Mouse (Mus musculus): Measurements from ENCODE around the gene Plce1. TPM values are rescaled to one million over a fixed set of nuclear protein-coding genes. Genes with fewer than 3 reads are reported as not detected.

Gene Plce1
- polyA plus RNA-seq, 1 experiment from 2014 or later = 6.1 TPM

DNA sequence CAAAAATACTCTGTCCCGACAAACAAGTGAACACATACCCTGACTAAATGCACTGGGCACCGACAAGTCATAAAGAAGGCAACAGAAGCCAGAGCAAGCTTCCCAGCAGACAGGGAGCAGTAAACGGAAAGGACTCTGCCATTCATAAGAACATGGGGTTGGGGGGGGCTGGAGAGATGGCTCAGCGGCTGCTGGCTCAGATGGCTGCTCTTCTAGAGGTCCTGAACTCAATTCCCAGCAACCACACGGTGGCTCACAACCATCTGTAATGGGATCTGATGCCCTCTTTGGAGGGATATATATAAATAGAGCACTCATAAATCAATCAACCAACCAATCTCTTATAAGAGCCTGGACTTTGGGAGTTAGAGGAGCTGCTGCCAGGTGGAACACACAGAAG is 315.6 kb downstream of the Plce1 start:
- no peak overlapping the region for H3K9ac ChIP-seq (ENCODE audit: low read depth, low read length)
- no peaks in the 10 kb centered on the region for H3K27me3 ChIP-seq (ENCODE audit: control insufficient read depth, insufficient read depth, low read length)
- ATAC-seq (ENCODE audit: low FRiP score) (no peak), DNase-seq (ENCODE audit: low spot score) (no peak)
- no peak overlapping the region for H3K4me2 ChIP-seq (replicated peaks; ENCODE audit: low read depth, low read length)
- no peak overlapping the region for H3K4me3 ChIP-seq (ENCODE audit: low read depth, low read length)
- H3K36me3 ChIP-seq (ENCODE audit: control insufficient read depth, insufficient read depth, low read length) = 0 out of 2 replicates have a peak, but pooled peaks cover 6% of the 10 kb centered on the region
- WGBS = 90% methylated on average over 5 of the region's 5 CpGs
- no peaks in the 10 kb centered on the region for H3K9me3 ChIP-seq (ENCODE audit: control insufficient read depth, low read length)
- no peaks in the 10 kb centered on the region for H3K4me1 ChIP-seq (replicated peaks; ENCODE audit: control insufficient read depth, insufficient read depth, low read length)
- no peak overlapping the region for H3K27ac ChIP-seq (ENCODE audit: low read depth, low read length)

DNA sequence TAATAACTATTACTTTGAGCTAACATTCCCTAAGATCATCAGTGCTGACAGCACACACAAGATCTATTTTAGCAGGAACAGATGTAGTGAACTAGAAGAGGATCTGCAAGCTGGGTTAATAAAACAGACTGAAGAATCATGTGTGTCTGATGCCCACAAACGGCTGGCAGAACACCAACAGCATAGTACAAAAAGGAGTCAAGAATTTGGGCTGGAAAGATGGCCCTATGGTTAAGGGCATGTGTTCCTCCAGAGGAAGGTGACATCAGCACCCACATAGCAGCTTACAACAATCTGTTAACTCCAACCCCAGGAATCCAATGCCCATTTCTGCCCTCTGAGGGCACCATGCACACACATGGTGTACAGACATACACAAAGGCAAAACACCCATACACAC is 317.4 kb downstream of the Plce1 start:
- WGBS = 96% methylated on average over 1 of the region's 1 CpGs
- Histone ChIP-seq H3K4me1 (replicated peaks; ENCODE audit: control insufficient read depth, insufficient read depth, low read length) (no peaks in the 10 kb centered on the region), H3K27me3 (ENCODE audit: control insufficient read depth, insufficient read depth, low read length) (no peaks in the 10 kb centered on the region), H3K9me3 (ENCODE audit: control insufficient read depth, low read length) (no peaks in the 10 kb centered on the region), H3K4me2 (replicated peaks; ENCODE audit: low read depth, low read length) (no peak overlapping the region), H3K27ac (ENCODE audit: low read depth, low read length) (no peak overlapping the region), H3K4me3 (ENCODE audit: low read depth, low read length) (no peak overlapping the region), H3K9ac (ENCODE audit: low read depth, low read length) (no peak overlapping the region), H3K36me3 (ENCODE audit: control insufficient read depth, insufficient read depth, low read length) (0 out of 2 replicates have a peak, but pooled peaks cover 6% of the 10 kb centered on the region)
- ATAC-seq (ENCODE audit: low FRiP score) (no peak), DNase-seq (ENCODE audit: low spot score) (no peak)

DNA sequence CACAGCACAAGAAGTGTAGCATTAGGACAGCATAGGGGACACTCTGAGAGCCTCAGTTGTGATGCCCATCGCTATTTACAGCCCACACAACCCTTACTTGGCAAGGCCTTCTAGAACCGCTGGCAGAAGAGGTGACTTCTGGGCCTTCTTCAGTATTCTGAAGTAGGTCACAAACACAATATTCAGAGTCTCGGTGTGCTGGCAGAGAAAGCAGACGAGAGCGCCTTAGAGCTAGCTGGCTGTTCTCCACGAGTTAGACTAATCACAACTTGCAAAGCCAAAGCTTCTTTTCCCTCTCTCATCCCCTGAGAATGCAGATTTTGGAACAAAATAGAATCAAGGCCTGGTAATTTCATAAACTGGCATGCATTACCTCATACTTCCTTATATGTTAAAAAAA is 317.9 kb downstream of the Plce1 start:
- 96% methylated on average over 6 of the region's 6 CpGs for WGBS
- no peak overlapping the region for H3K4me2 ChIP-seq (replicated peaks; ENCODE audit: low read depth, low read length)
- no peaks in the 10 kb centered on the region for H3K4me1 ChIP-seq (replicated peaks; ENCODE audit: control insufficient read depth, insufficient read depth, low read length)
- no peaks in the 10 kb centered on the region for H3K27me3 ChIP-seq (ENCODE audit: control insufficient read depth, insufficient read depth, low read length)
- H3K9me3 ChIP-seq (ENCODE audit: control insufficient read depth, low read length) = no peaks in the 10 kb centered on the region
- 0 out of 2 replicates have a peak, but pooled peaks cover 6% of the 10 kb centered on the region for H3K36me3 ChIP-seq (ENCODE audit: control insufficient read depth, insufficient read depth, low read length)
- ATAC-seq (ENCODE audit: low FRiP score) (no peak), DNase-seq (ENCODE audit: low spot score) (no peak)
- H3K9ac ChIP-seq (ENCODE audit: low read depth, low read length) = no peak overlapping the region
- H3K27ac ChIP-seq (ENCODE audit: low read depth, low read length) = no peak overlapping the region
- H3K4me3 ChIP-seq (ENCODE audit: low read depth, low read length) = no peak overlapping the region

DNA sequence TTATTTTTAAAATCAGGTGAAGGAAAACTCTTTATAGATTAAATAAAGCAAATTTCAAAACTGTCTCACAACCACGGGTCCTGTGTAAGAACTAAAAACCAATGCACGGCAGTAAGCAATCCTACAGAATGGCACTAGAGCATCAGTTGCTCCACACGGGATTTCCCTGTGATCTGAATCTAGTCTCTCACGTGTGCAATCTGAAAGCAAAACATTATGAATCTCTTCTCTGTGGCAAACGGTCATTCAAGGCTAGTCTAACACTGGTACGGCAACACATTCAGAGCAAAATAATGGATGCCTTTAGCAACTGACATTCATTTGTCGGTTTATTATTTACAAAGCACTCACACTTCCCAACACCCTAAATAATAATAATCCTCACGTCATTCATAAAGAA is 337.3 kb downstream of the Plce1 start:
- DNase-seq (ENCODE audit: low spot score) (no peak), ATAC-seq (ENCODE audit: low FRiP score) (no peak)
- H3K4me2 ChIP-seq (replicated peaks; ENCODE audit: low read depth, low read length) = peak overlapping the region; percentile 88
- H3K9me3 ChIP-seq (ENCODE audit: control insufficient read depth, low read length) = no peaks in the 10 kb centered on the region
- H3K27me3 ChIP-seq (ENCODE audit: control insufficient read depth, insufficient read depth, low read length) = no peaks in the 10 kb centered on the region
- H3K4me3 ChIP-seq (ENCODE audit: low read depth, low read length) = peak overlapping the region; percentile 69
- peak overlapping the region; percentile 74 for H3K9ac ChIP-seq (ENCODE audit: low read depth, low read length)
- H3K27ac ChIP-seq (ENCODE audit: low read depth, low read length) = no peak overlapping the region
- no peaks in the 10 kb centered on the region for H3K36me3 ChIP-seq (ENCODE audit: control insufficient read depth, insufficient read depth, low read length)
- no peaks in the 10 kb centered on the region for H3K4me1 ChIP-seq (replicated peaks; ENCODE audit: control insufficient read depth, insufficient read depth, low read length)
- WGBS = 47% methylated on average over 8 of the region's 8 CpGs

DNA sequence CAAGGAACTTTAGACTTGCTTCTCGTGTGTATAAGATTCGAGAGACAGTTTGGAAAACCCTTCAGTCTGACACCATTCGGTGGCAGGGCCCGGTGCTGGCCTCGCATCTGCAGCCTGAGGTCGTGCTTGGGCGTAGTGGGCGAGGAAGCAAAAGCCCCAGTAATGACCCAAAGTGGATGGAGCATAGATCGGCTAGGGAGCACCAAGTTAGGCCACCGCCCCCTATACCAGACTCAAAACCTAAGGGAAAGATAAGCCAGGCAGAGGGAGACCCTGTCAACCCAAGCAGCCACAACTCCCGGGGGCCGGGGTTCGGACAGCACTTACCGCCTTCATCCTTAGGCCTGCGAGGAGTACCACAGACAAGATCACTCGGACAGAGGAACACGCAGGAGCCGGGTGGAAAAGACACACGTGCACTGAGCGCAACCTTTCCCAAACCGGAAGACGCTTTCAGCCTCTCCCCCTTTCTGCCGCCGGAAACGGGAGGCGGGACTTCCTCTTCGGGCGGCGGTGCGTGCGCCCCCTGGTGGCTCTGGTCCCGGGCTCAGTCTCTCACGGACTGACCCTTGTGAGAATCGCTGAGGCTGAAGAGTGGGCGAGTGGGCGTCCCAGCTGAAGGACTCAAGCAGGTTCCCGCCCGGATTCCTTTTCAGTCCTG is 338.0 kb downstream of the Plce1 start, which contains the start of gene Noc3l:
Noc3l (minus strand) TSS at position 472 of the 661 bp plus-strand sequence.
- WGBS = under 1% methylated on average over 38 of the region's 38 CpGs
- no peaks in the 10 kb centered on the region for H3K27me3 ChIP-seq (ENCODE audit: control insufficient read depth, insufficient read depth, low read length)
- ATAC-seq (ENCODE audit: low FRiP score) = peak; percentile 99

DNA sequence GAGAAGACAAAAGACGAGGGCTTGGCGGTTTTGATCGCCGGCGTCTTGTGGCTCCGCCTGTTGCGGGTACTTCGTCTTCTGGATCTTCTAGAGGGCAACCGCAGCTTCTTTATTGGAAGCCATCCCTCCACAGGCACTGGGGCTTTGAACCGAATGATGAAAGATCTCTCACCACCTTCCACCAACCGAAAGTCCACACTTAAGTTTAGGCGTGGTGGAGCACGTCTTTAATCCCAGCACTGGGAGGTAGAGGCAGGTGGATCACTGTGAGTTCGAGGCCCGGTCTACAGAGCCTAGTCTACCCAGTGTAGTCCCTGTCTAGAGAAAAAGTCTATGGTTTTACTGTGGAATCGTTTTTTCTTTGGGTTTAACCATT is 338.5 kb downstream of the Plce1 start:
- peak; percentile 74; the same call in 1 of the 2 replicates for ATAC-seq (ENCODE audit: low FRiP score)
- H3K27ac ChIP-seq (ENCODE audit: low read depth, low read length) = no peak overlapping the region
- H3K4me3 ChIP-seq (ENCODE audit: low read depth, low read length) = peak overlapping the region; percentile 69
- H3K36me3 ChIP-seq (ENCODE audit: control insufficient read depth, insufficient read depth, low read length) = no peaks in the 10 kb centered on the region
- DNase-seq (ENCODE audit: low spot score) = no peak
- no peaks in the 10 kb centered on the region for H3K9me3 ChIP-seq (ENCODE audit: control insufficient read depth, low read length)
- peak overlapping the region; percentile 88 for H3K4me2 ChIP-seq (replicated peaks; ENCODE audit: low read depth, low read length)
- no peaks in the 10 kb centered on the region for H3K27me3 ChIP-seq (ENCODE audit: control insufficient read depth, insufficient read depth, low read length)
- no peaks in the 10 kb centered on the region for H3K4me1 ChIP-seq (replicated peaks; ENCODE audit: control insufficient read depth, insufficient read depth, low read length)
- 14% methylated on average over 16 of the region's 16 CpGs for WGBS
- peak overlapping the region; percentile 74 for H3K9ac ChIP-seq (ENCODE audit: low read depth, low read length)

More for the DNA sequence above, 338.0 kb downstream of the Plce1 start, which contains the start of gene Noc3l:
- no peak within 1 kb of the TSS for H3K27ac ChIP-seq (ENCODE audit: low read depth, low read length)
- peak within 1 kb of the TSS; percentile 74 for H3K9ac ChIP-seq (ENCODE audit: low read depth, low read length)
- no peaks in the 10 kb centered on the region for H3K9me3 ChIP-seq (ENCODE audit: control insufficient read depth, low read length)
- peak within 1 kb of the TSS; percentile 69 for H3K4me3 ChIP-seq (ENCODE audit: low read depth, low read length)
- DNase-seq (ENCODE audit: low spot score) = peak; percentile 97
- H3K36me3 ChIP-seq (ENCODE audit: control insufficient read depth, insufficient read depth, low read length) = no peaks in the 10 kb centered on the region
- no peaks in the 10 kb centered on the region for H3K4me1 ChIP-seq (replicated peaks; ENCODE audit: control insufficient read depth, insufficient read depth, low read length)
- H3K4me2 ChIP-seq (replicated peaks; ENCODE audit: low read depth, low read length) = peak within 1 kb of the TSS; percentile 88

DNA sequence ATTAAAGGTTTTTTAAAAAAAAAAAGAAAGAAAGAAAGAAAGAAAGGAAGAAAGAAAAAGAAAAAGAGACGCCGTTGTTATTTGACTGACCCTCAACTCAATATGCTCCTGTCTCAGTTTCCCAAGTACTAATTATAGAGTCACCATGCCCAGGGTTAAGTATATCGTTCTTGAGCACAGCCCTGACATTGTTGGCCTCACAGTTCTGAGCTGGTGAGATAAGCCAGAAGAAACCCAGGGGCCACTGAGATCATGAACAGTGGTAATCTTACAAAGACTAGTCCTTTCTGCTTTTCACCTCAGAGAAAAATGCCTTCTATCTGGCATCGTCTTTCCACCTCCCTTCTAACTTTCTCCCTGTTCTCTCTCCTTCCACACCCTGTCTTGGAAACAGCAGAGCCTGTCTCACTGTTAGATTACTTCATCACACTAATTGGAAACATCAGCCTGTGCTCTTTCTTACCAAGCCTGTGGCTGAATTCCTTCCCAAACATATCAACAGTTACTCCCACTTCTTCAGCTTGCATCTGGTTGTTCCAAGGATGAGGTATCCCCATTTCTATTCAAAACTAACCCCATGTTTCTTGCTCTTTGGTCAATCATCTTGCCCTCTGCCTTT is 339.4 kb downstream of the Plce1 start:
- H3K36me3 ChIP-seq (ENCODE audit: control insufficient read depth, insufficient read depth, low read length) = no peaks in the 10 kb centered on the region
- WGBS = 93% methylated on average over 4 of the region's 4 CpGs
- H3K4me1 ChIP-seq (replicated peaks; ENCODE audit: control insufficient read depth, insufficient read depth, low read length) = no peaks in the 10 kb centered on the region
- H3K4me3 ChIP-seq (ENCODE audit: low read depth, low read length) = no peak overlapping the region
- no peak overlapping the region for H3K9ac ChIP-seq (ENCODE audit: low read depth, low read length)
- DNase-seq (ENCODE audit: low spot score) (no peak), ATAC-seq (ENCODE audit: low FRiP score) (no peak)
- H3K4me2 ChIP-seq (replicated peaks; ENCODE audit: low read depth, low read length) = no peak overlapping the region
- H3K27ac ChIP-seq (ENCODE audit: low read depth, low read length) = no peak overlapping the region
- H3K27me3 ChIP-seq (ENCODE audit: control insufficient read depth, insufficient read depth, low read length) = no peaks in the 10 kb centered on the region
- H3K9me3 ChIP-seq (ENCODE audit: control insufficient read depth, low read length) = no peaks in the 10 kb centered on the region

DNA sequence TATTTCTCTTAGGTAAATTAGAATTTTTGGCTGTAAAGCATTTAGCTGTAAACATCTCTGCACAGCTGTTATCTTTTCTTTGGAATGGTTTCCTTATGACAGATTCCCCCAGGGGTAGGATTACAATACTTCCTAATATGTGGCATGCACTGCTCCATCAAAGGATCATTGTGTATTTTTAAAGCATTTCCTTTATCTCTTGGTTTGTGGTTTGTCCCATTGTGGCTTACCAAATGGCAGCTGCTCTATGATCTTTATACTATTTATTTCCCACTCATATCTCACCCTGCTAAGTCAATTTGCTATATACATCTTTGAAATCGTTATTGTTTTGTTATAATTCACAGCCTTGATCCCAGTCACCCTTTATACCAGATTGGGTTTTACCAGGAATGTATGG is 352.3 kb downstream of the Plce1 start:
- no peak overlapping the region for H3K4me3 ChIP-seq (ENCODE audit: low read depth, low read length)
- ATAC-seq (ENCODE audit: low FRiP score) (no peak), DNase-seq (ENCODE audit: low spot score) (no peak)
- H3K4me1 ChIP-seq (replicated peaks; ENCODE audit: control insufficient read depth, insufficient read depth, low read length) = no peaks in the 10 kb centered on the region
- no peaks in the 10 kb centered on the region for H3K36me3 ChIP-seq (ENCODE audit: control insufficient read depth, insufficient read depth, low read length)
- no peaks in the 10 kb centered on the region for H3K9me3 ChIP-seq (ENCODE audit: control insufficient read depth, low read length)
- 74% methylated on average over 1 of the region's 1 CpGs for WGBS
- no peak overlapping the region for H3K9ac ChIP-seq (ENCODE audit: low read depth, low read length)
- H3K27me3 ChIP-seq (ENCODE audit: control insufficient read depth, insufficient read depth, low read length) = no peaks in the 10 kb centered on the region
- H3K27ac ChIP-seq (ENCODE audit: low read depth, low read length) = no peak overlapping the region
- no peak overlapping the region for H3K4me2 ChIP-seq (replicated peaks; ENCODE audit: low read depth, low read length)
